Mouse (Mus musculus) stomach, postnatal 0 days (tissue): ENCODE data around the gene Adss.

ENCODE experiments used
- CTCF ChIP-seq: IDR thresholded peaks from 2 replicates; pipeline ENCODE4 v1.5.1; 2016; ENCODE audit warnings: antibody characterized with exemption, low read depth, mild to moderate bottlenecking, moderate library complexity
- EP300 ChIP-seq: optimal IDR thresholded peaks from 2 replicates; pipeline ENCODE3; 2016; ENCODE audit warnings: antibody characterized with exemption

DNA sequence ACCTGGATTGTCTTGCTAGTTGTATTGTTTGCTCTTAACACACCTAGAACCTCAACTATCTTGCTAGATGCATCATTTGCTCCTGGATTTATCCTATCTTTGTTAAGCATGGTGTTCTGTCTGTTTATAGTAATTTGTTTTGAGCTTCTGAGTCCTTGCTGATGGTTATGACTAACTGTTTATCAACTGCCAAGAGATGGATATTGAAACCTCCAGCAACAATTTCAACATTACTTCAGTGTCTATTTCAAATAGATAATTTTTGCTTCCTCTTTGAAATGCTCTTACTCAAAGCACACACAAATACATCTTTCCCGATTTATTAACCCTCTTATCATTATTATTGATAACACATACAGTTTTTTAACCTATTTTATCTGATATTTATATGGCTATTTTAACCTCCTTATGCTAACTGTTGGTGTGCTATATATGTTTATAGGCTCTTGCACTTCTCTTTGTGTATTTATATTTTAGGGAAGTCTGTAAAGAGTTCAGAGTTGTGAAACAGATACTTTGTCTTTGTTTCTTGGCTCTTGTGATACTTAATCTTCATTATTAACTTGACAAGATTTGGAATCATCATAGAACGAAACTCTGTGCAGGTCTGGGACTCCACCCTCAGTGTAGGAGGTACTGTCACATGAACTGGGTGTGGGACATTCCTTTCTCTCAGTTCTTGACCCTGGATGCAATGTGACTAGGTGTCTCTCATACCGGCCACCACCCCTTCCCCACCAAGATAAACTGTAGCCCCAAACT lies 82.5 kb downstream of the Adss start:
- no peak for TF ChIP-seq CTCF
- TF ChIP-seq EP300: no peak
